Mouse (Mus musculus) retina, postnatal 1 day (tissue): ENCODE measurements around the gene Otop3.
A peak's percentile ranks its signal among the peaks of the same experiment; 100 is the strongest.

ENCODE experiments used
- DNase-seq: peaks from one replicate; pipeline ENCODE4 v3.0.0-alpha.2; 2012

Gene Otop3

GRCm38 (mm10) chr11:115334531-115334930 lies at the start of gene Otop3:
Gene Otop3, plus strand, starts transcription at chr11:115334731.
- peak; percentile 68 for DNase-seq

DNA sequence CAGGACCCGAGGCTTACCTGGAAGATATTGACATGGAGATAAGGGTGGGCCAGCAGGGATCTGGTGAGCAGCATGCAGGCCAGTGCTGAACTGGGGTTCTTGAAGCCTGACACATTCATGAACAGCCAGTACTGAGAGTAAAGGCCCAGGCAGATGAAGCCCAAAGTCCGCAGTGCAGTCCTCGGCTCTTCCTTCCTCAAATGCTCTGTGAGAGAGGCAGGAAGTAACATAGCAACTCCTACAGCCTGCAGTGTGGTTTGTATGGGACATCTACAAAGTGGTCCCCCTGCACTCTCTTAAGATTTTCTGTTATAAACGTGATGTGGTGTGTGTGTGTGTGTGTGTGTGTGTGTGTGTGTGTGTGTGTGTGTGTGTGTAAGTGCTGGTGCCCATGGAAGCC lies 49.2 kb upstream of the Otop3 start:
- DNase-seq = no peak

GRCm38 (mm10) chr11:115286201-115286993 lies 48.1 kb upstream of the Otop3 start:
- DNase-seq = no peak

DNA sequence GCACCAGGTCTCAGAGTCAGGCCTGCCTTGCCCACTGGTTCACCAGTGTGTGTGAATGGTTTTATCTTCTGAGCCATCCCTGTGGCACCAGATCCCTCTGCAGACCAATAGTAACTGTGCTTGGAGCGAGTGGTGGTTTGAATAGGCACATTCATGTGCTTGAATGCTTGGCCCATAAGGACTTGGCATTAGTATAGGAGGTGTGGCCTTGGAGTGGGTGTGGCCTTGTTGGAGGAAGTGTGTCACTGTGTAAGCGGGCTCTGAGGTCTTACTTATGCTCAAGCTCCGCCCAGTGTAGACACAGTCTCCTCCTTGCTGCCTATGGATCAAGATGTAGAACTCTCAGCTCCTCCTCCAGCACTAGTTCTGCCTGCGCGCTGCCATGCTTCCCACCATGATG lies 47.1 kb upstream of the Otop3 start:
- DNase-seq = peak; percentile 49

GRCm38 (mm10) chr11:115288305-115288704 lies 46.2 kb upstream of the Otop3 start:
- no peak for DNase-seq

DNA sequence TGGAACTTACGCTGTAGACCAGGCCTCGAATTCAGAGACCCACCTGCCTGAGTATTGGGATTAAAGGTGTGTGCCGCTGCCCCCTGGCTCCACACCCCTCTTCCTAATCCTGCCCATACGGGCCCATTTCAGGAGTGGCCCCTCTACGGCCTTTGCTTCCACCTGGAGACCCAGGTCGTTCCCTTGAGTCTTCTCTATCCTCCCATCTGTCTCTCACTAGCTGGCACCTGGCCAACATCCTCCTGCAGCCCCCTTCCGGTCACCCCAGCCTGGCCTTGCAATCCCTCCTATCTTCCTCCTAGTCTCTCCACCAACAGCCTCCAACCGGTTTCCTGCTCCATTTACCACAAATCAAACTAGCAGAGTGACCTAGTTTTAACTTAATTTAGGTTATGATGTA lies 44.6 kb upstream of the Otop3 start:
- DNase-seq = peak; percentile 40

DNA sequence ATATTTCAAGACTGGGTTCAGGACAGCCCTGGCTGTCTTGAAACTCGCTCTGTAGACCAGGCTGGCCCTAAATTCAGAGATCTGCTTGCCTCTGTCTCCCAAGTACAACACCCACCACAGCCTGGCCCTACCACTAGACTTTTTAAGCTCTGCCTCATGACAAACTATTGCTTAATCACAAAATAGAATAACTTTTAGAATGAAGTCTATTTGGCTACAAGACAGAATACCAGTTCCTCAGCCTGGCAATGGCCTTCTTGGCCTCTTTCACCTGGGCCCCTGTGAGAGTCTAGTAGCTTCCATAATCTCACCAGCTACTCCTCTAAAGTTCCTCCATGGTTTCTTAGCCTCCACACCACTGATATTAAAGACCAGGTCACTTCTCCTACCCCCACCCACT lies 44.2 kb upstream of the Otop3 start:
- DNase-seq = no peak

DNA sequence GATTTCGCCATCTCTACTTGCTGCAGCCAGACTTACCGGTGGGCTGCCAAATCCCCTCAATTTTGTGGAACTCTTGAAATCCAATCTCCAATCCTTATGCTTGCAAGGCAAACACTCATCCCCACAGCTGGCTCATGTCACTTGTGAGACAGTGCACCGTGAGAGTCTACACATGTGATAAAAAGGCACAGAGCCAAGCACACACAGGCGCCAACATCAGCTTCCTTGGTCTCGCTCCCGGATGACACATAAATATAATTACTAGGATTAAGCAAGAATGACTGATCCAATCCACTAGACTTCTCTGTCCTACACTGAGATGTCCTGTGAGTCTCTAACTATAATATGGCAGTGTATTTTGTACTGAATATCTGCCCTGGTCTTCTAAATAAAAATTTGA lies 43.6 kb upstream of the Otop3 start:
- DNase-seq = peak; percentile 29

DNA sequence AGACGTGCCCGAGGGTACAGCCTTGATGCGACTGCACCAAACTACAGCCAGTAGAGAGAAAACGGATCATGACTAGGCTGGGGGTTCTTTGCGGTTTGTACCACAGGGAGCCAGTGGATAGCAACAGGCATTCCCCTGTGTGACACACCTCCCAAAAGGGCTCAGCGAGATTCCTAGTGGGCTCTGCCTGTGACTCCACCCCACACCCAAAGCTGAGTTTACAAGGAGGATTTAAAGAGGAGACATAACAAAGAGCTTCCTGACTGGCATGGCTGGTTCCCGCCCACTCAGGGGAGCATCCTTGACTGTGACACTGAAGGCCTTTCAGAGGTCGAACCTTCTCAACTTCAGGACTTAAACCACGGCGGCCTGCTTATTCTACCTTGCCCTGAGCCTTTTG lies 43.0 kb upstream of the Otop3 start:
- no peak for DNase-seq

- DNase-seq = no peak
Measured at GRCm38 (mm10) chr11:115292631-115293375, 41.7 kb upstream of the Otop3 start.

- no peak for DNase-seq
Measured at GRCm38 (mm10) chr11:115295939-115296338, 38.6 kb upstream of the Otop3 start.

DNA sequence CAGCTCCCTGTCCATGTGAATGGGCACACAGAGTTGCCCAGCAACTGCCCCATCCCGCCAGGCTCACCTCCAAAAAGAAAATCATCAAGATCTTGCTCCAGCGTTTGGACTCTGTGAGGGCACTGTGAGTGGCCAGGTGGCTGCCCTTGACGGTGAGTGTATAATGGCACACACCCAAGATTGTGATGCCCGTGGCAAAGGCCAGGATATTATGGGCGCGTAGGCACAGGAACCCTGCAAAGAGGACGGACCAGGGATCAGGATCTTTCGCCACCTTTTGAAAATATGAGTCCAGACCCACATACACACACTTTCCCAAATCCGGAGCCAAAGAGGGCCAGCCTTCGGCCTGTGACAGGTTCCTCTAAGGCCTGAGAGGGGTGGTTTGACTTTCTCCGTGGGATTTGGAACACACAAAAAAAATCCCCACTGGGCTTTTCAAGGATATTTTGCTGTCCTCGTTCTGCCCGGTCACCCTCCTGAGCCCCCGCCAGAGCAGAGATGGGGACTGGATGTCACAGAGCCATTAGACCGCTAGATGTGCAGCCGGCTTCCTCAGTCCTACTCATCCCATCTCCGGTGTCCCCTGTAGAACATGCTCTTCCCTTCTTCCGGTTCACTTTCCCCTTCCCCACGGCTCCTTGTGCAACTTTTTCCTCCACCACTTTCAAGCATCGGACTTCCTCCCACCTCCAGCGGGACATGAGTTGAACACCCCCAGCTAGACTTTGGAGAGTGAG lies 37.9 kb upstream of the Otop3 start:
- DNase-seq = no peak

DNA sequence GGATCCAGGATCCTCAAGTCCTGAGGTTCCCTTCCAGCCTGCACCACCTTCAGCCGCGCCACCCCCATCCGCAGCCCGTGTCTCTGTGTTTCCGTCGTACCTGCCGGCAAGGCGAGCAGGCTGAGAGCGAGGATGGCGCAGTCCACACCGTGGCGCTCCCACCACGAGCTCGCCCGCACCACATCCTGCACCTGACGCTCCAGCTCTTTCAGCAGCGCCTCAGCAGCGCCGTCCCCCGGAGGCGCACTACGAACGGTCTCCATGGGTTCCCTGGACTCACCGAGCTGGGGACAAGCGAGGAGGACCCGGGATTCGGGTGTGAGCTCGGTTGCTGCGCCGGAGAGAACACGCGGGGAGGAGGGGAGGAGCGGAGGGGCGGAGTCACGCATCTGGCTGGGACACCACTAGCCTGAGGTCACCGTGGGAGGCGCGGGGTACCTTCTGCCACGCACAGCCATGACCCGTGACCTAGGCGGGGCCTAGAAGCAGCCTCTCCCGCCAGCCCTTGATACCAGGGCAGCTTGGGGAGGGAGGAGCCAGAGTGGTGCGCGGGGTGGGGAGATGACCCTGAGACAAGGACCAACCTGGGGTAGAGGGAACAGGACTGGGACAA lies 37.2 kb upstream of the Otop3 start, which contains the start of gene Fads6:
Fads6 (minus strand) TSS at position 450 of the 613 bp plus-strand sequence.
- peak; percentile 83 for DNase-seq

DNA sequence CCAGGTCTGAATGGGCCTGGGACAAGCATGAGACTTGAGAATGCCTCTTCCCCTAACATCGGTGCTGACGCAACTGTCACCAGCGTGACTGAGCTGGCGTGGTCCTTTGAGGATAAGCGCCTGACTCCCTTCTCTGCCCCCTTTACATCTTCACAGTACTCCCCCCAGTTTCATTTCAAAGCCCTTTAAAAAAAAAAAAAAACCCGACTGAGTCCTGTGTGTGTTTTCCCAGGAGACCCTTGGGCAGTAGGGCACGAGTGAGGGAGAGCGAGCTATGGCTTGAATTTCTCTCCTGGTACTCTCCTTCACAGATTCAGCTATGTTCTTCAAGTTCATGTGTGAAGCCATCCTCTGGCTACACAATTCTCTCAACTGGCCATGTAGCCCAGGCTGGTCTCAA lies 36.4 kb upstream of the Otop3 start:
- no peak for DNase-seq

- DNase-seq = no peak
Measured at GRCm38 (mm10) chr11:115300745-115301144, 33.8 kb upstream of the Otop3 start.

GRCm38 (mm10) chr11:115301351-115301750 lies 33.2 kb upstream of the Otop3 start:
- DNase-seq = no peak

DNA sequence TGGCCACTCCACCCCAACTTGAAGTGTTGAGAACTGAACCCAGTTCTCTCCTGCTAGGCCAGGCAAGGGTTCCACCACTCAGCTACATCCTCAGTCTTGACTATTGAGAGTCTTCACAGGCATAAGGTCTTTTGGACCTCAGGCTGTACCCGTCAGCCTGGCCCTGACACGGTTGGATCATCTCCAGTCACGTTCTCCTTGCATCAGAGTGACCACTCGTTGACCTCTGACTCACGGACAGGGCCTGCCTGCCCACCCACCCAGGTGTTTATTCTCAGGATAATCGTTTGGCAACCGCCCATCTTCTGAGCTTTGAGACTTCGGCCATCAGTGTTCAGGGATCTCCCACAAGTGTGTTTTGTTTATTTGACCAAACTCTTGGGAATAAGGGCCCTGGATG lies 31.4 kb upstream of the Otop3 start:
- DNase-seq = no peak

GRCm38 (mm10) chr11:115306863-115307262 lies 27.7 kb upstream of the Otop3 start, which contains the start of gene Otop2:
Gene Otop2, plus strand, starts transcription at chr11:115307163.
- no peak for DNase-seq

DNA sequence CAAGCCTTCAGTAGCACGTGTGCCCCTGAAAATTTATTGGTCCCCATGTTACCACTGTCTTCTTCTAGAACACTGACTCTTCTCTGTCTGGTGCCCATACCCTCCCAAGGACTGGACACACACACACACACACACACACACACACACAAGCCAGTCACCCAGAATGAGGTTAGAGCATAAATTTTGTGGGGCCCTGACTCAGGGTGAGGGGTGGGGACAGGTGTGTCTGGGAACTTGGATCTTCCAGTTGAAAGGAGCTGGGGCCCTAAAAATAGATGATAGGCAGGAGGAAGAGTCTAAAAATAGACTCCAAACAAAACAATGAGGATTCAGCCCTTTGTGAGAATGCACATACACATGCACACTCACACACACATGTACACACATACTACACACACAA lies 25.8 kb upstream of the Otop3 start:
- DNase-seq = no peak

DNA sequence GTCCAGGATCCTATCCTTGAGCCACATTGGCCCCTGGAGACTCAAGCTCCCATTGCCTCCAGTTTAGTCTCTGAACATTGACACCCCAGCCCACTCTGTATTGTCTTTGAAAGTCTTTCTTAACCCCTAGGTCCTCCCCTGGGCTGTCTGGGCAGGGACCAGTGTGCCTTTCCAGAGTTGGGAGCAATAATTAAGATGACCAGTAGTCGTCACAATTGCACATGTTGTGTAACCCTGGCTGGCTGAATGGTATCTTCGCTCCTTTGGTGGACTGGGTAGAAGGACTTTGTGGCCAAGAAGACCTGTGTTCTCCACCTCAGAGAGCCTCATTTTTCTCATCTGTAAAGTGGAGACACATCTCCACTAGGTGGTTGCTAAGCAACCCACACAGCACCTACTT lies 20.3 kb upstream of the Otop3 start:
- peak; percentile 38 for DNase-seq

GRCm38 (mm10) chr11:115317204-115317603 lies 17.3 kb upstream of the Otop3 start:
- no peak for DNase-seq

GRCm38 (mm10) chr11:115318245-115319027 lies 16.1 kb upstream of the Otop3 start:
- no peak for DNase-seq
